Mouse (Mus musculus): ENCODE data around the gene Prok1. TPM values are rescaled to one million over a fixed set of nuclear protein-coding genes. Genes with fewer than 3 reads are reported as not detected.

Prok1 gene
- total and polyA plus RNA-seq, 3 experiments, result not detected

- H3K27ac ChIP-seq, result peak overlapping the region; percentile 48
- intact Hi-C loops (cut with DNase I), result loop anchor here (5.0 kb wide), 1 partner anchor 192 kb away; no protein-coding TSS in a partner anchor
- TF ChIP-seq CTCF (IDR thresholded peaks at IDR 0.05), result no peak
- TF ChIP-seq POLR2A (IDR thresholded peaks at IDR 0.05; ENCODE audit: insufficient read depth, low read depth, low read length), result peak; percentile 47; the same call in 1 of the 2 replicates
- no peak for TF ChIP-seq EP300 (IDR thresholded peaks at IDR 0.05; ENCODE audit: insufficient read depth, low read depth, low read length)
- no peaks in the 10 kb centered on the region for H3K27me3 ChIP-seq (ENCODE audit: control insufficient read depth, insufficient read depth, low read length)
- H3K4me1 ChIP-seq (ENCODE audit: control insufficient read depth, insufficient read depth, low read length), result peaks cover under 1% of the 10 kb centered on the region; the same call in 1 of the 2 replicates
- no peak for DNase-seq
- peaks cover 7% of the 10 kb centered on the region for H3K36me3 ChIP-seq (ENCODE audit: control insufficient read depth, insufficient read depth, low read length)
- H3K9ac ChIP-seq (ENCODE audit: low read depth, low read length), result no peak overlapping the region
- no peak overlapping the region for H3K4me3 ChIP-seq
- peaks cover 2% of the 10 kb centered on the region; the same call in 1 of the 2 replicates for H3K79me2 ChIP-seq (replicated peaks; ENCODE audit: control insufficient read depth, insufficient read depth, low read length)
- WGBS, result 36% methylated on average over 5 of the region's 5 CpGs
These were observed 35.8 kb upstream of the Prok1 start for GRCm38 (mm10) chr3:107275351-107275750.

GRCm38 (mm10) chr3:107273820-107274219 is 34.3 kb upstream of the Prok1 start:
- Histone ChIP-seq H3K79me2 (replicated peaks; ENCODE audit: control insufficient read depth, insufficient read depth, low read length) (no peaks in the 10 kb centered on the region; the same call in 1 of the 2 replicates), H3K36me3 (ENCODE audit: control insufficient read depth, insufficient read depth, low read length) (no peaks in the 10 kb centered on the region), H3K4me3 (no peak overlapping the region), H3K27ac (no peak overlapping the region), H3K9ac (ENCODE audit: low read depth, low read length) (no peak overlapping the region), H3K4me1 (ENCODE audit: control insufficient read depth, insufficient read depth, low read length) (no peaks in the 10 kb centered on the region; the same call in 1 of the 2 replicates), H3K27me3 (ENCODE audit: control insufficient read depth, insufficient read depth, low read length) (no peaks in the 10 kb centered on the region)
- TF ChIP-seq CTCF (IDR thresholded peaks at IDR 0.05) (peak; percentile 96), POLR2A (IDR thresholded peaks at IDR 0.05; ENCODE audit: insufficient read depth, low read depth, low read length) (no peak), EP300 (IDR thresholded peaks at IDR 0.05; ENCODE audit: insufficient read depth, low read depth, low read length) (peak; percentile 84)
- DNase-seq, result peak; percentile 63
- intact Hi-C loops (cut with DNase I), result loop anchor here (1.0 kb wide), 2 partner anchors 41 to 68 kb away; no protein-coding TSS in a partner anchor
- WGBS, result 12% methylated on average over 3 of the region's 3 CpGs

- H3K4me1 ChIP-seq (ENCODE audit: control insufficient read depth, insufficient read depth, low read length), result no peaks in the 10 kb centered on the region; the same call in 1 of the 2 replicates
- WGBS, result 73% methylated on average over 3 of the region's 3 CpGs
- no peak overlapping the region for H3K27ac ChIP-seq
- H3K4me3 ChIP-seq, result no peak overlapping the region
- intact Hi-C loops (cut with DNase I), result no loop called here
- no peak for DNase-seq
- no peak for TF ChIP-seq EP300 (IDR thresholded peaks at IDR 0.05; ENCODE audit: insufficient read depth, low read depth, low read length)
- no peak for TF ChIP-seq CTCF (IDR thresholded peaks at IDR 0.05)
- no peak for TF ChIP-seq POLR2A (IDR thresholded peaks at IDR 0.05; ENCODE audit: insufficient read depth, low read depth, low read length)
- H3K27me3 ChIP-seq (ENCODE audit: control insufficient read depth, insufficient read depth, low read length), result no peaks in the 10 kb centered on the region
- no peaks in the 10 kb centered on the region for H3K36me3 ChIP-seq (ENCODE audit: control insufficient read depth, insufficient read depth, low read length)
- H3K79me2 ChIP-seq (replicated peaks; ENCODE audit: control insufficient read depth, insufficient read depth, low read length), result no peaks in the 10 kb centered on the region
- no peak overlapping the region for H3K9ac ChIP-seq (ENCODE audit: low read depth, low read length)
These were observed 32.9 kb upstream of the Prok1 start for GRCm38 (mm10) chr3:107272433-107272832.

GRCm38 (mm10) chr3:107266814-107267345 is 27.4 kb upstream of the Prok1 start:
- Histone ChIP-seq H3K36me3 (ENCODE audit: control insufficient read depth, insufficient read depth, low read length) (no peaks in the 10 kb centered on the region), H3K27ac (no peak overlapping the region), H3K4me1 (ENCODE audit: control insufficient read depth, insufficient read depth, low read length) (peaks cover 2% of the 10 kb centered on the region), H3K27me3 (ENCODE audit: control insufficient read depth, insufficient read depth, low read length) (no peaks in the 10 kb centered on the region), H3K79me2 (replicated peaks; ENCODE audit: control insufficient read depth, insufficient read depth, low read length) (no peaks in the 10 kb centered on the region), H3K9ac (ENCODE audit: low read depth, low read length) (no peak overlapping the region), H3K4me3 (no peak overlapping the region)
- TF ChIP-seq EP300 (IDR thresholded peaks at IDR 0.05; ENCODE audit: insufficient read depth, low read depth, low read length) (no peak), CTCF (IDR thresholded peaks at IDR 0.05) (no peak), POLR2A (IDR thresholded peaks at IDR 0.05; ENCODE audit: insufficient read depth, low read depth, low read length) (no peak)
- intact Hi-C loops (cut with DNase I), result loop anchor here (10.0 kb wide), 1 partner anchor 172 kb away; no protein-coding TSS in a partner anchor
- no peak for DNase-seq
- WGBS, result 82% methylated on average over 2 of the region's 2 CpGs

GRCm38 (mm10) chr3:107261851-107262165 is 22.3 kb upstream of the Prok1 start:
- intact Hi-C loops (cut with DNase I), result loop anchor here (10.0 kb wide), 1 partner anchor 167 kb away; no protein-coding TSS in a partner anchor
- H3K79me2 ChIP-seq (replicated peaks; ENCODE audit: control insufficient read depth, insufficient read depth, low read length), result no peaks in the 10 kb centered on the region
- no peaks in the 10 kb centered on the region; the same call in 1 of the 2 replicates for H3K36me3 ChIP-seq (ENCODE audit: control insufficient read depth, insufficient read depth, low read length)
- peak overlapping the region; percentile 71 for H3K27ac ChIP-seq
- H3K4me3 ChIP-seq, result no peak overlapping the region
- H3K27me3 ChIP-seq (ENCODE audit: control insufficient read depth, insufficient read depth, low read length), result no peaks in the 10 kb centered on the region
- WGBS, result 34% methylated on average over 7 of the region's 7 CpGs
- H3K9ac ChIP-seq (ENCODE audit: low read depth, low read length), result no peak overlapping the region
- DNase-seq, result peak in 1 of 2 experiments; percentile 34
- TF ChIP-seq CTCF (IDR thresholded peaks at IDR 0.05) (no peak), POLR2A (IDR thresholded peaks at IDR 0.05; ENCODE audit: insufficient read depth, low read depth, low read length) (no peak), EP300 (IDR thresholded peaks at IDR 0.05; ENCODE audit: insufficient read depth, low read depth, low read length) (0 out of 2 replicates have a peak, but pooled peaks have one; percentile 10)
- H3K4me1 ChIP-seq (ENCODE audit: control insufficient read depth, insufficient read depth, low read length), result peaks cover 14% of the 10 kb centered on the region

All from heart, adult 2 months (tissue).